Mouse (Mus musculus): ENCODE measurements around the gene Sytl3. TPM values are rescaled to one million over a fixed set of nuclear protein-coding genes. Genes with fewer than 3 reads are reported as not detected.

The Sytl3 gene
- polyA plus RNA-seq, 1 experiment from 2014 or later = 0.25 TPM

DNA sequence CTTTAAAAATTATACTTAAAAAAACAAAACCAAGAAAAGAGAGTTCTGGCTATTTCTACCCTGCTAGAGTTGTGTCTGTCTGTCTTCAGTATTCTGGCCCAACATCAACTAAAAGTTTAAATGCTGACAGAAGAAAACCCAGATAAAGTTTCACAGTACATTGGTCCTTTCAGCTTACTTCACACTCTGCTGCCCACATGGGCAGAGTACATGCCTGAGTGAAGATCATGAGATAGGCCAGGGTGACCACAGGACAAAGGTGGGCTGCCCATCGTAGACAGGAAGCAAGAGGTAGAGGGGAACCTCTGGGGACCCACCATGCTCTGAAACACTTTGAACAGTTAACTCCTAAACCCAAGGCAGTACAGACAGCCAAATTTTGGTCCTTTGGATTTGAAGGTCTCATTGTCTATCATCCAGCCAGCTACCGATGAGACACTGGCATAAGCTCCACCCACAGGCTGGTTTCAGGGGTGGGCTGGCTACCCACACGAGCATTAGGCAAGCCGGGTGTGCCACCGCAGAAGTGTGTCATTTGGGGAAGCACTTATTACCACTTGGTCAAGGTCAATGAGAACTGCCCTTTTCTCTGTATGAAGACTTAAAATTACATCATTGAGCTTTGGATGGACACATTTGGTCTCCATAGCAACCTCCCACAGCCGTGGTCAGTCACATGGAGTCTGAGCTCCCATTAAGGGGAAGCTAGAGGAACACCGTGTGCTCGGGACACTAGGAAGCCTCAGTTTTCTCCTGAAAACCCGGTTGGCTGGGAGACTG is 87.7 kb downstream of the Sytl3 start:
- H3K4me1 ChIP-seq = peaks cover 69% of the 10 kb centered on the region
- H3K36me3 ChIP-seq = peaks cover 54% of the 10 kb centered on the region
- no peaks in the 10 kb centered on the region for H3K9me3 ChIP-seq
- DNase-seq (ENCODE audit: low spot score) = no peak
- peak overlapping the region; percentile 79 for H3K27ac ChIP-seq
- no peaks in the 10 kb centered on the region for H3K27me3 ChIP-seq (ENCODE audit: insufficient read depth, poor library complexity, severe bottlenecking)
- 79% methylated on average over 9 of the region's 9 CpGs for WGBS
- no peak overlapping the region for H3K4me3 ChIP-seq

- peak; percentile 80 for DNase-seq (ENCODE audit: low spot score)
- Histone ChIP-seq H3K27me3 (ENCODE audit: insufficient read depth, poor library complexity, severe bottlenecking) (no peaks in the 10 kb centered on the region), H3K4me1 (peaks cover 69% of the 10 kb centered on the region), H3K27ac (peak overlapping the region; percentile 79), H3K4me3 (no peak overlapping the region), H3K36me3 (peaks cover 56% of the 10 kb centered on the region), H3K9me3 (no peaks in the 10 kb centered on the region)
- 38% methylated on average over 7 of the region's 7 CpGs for WGBS
Measured at GRCm38 (mm10) chr17:6747478-6747877, 88.6 kb downstream of the Sytl3 start.

- WGBS = 59% methylated on average over 17 of the region's 17 CpGs
- peak overlapping the region; percentile 79 for H3K27ac ChIP-seq
- H3K4me3 ChIP-seq = no peak overlapping the region
- H3K4me1 ChIP-seq = peaks cover 58% of the 10 kb centered on the region
- peaks cover 65% of the 10 kb centered on the region for H3K36me3 ChIP-seq
- DNase-seq (ENCODE audit: low spot score) = no peak
- H3K9me3 ChIP-seq = no peaks in the 10 kb centered on the region
- no peaks in the 10 kb centered on the region for H3K27me3 ChIP-seq (ENCODE audit: insufficient read depth, poor library complexity, severe bottlenecking)
Measured at GRCm38 (mm10) chr17:6748779-6749464, 90.0 kb downstream of the Sytl3 start.

DNA sequence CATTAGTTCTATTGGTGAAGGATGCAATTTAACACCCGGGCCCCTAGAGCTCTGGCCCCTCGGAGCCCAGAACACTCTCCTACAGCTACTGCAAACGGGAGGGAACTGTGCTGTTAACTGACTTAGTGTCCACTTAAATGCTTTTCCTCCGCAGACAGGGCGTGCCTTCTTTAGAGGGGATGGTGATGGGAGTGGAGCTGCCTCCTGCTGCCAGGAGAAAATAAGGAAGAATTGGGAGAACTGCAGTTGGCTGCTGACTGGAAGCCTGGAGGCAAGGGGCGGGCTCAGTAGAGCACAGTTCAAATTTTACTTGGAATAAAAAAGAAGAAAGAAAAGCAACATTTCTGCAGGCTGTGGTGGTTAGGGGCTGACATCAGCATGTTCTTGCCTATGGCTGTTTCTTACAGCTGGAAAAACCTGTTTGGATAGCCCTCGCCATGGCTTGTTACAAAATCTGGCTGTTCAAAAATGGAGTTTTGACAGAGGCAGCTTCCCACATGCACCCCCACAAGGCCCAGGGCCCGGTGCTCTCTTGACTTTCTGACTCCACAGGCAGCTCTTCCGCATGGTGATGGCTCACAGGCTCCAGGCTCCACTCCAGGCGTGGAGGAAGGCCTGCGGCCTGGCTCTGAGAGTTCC is 92.4 kb downstream of the Sytl3 start:
- H3K9me3 ChIP-seq = no peaks in the 10 kb centered on the region
- no peaks in the 10 kb centered on the region for H3K27me3 ChIP-seq (ENCODE audit: insufficient read depth, poor library complexity, severe bottlenecking)
- H3K4me1 ChIP-seq = peaks cover 64% of the 10 kb centered on the region
- H3K4me3 ChIP-seq = no peak overlapping the region
- WGBS = 64% methylated on average over 11 of the region's 11 CpGs
- DNase-seq (ENCODE audit: low spot score) = no peak
- peaks cover 67% of the 10 kb centered on the region for H3K36me3 ChIP-seq
- H3K27ac ChIP-seq = peak overlapping the region; percentile 79

GRCm38 (mm10) chr17:6752375-6752774 is 93.5 kb downstream of the Sytl3 start:
- Histone ChIP-seq H3K27me3 (ENCODE audit: insufficient read depth, poor library complexity, severe bottlenecking) (no peaks in the 10 kb centered on the region), H3K9me3 (no peaks in the 10 kb centered on the region), H3K36me3 (peaks cover 67% of the 10 kb centered on the region), H3K4me3 (0 out of 2 replicates have a peak overlapping the region, but pooled peaks have one; percentile 6), H3K27ac (peak overlapping the region; percentile 79; the same call in 1 of the 2 replicates), H3K4me1 (peaks cover 63% of the 10 kb centered on the region)
- no peak for DNase-seq (ENCODE audit: low spot score)
- WGBS = 32% methylated on average over 7 of the region's 7 CpGs

DNA sequence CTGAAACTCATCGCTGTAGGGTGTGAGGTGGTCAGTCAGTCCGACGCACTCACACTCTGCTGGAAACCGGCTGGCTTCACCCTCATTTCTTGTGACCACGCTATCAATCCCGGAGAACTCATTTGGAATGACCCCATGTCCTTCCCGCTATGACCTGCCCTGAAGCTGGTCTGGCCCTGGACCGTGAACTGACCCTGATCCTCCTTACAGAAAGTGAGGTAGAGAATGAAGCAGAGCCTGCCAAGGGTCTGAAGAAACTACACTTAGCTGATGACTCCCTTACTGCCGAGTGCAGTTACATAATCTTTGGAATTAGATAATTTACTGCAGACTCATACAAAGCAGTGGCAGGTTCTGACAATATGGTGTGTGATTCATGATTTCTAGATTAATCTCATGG is 96.3 kb downstream of the Sytl3 start:
- Histone ChIP-seq H3K4me3 (no peak overlapping the region), H3K4me1 (peaks cover 51% of the 10 kb centered on the region), H3K9me3 (no peaks in the 10 kb centered on the region), H3K27ac (no peak overlapping the region), H3K27me3 (ENCODE audit: insufficient read depth, poor library complexity, severe bottlenecking) (no peaks in the 10 kb centered on the region), H3K36me3 (peaks cover 70% of the 10 kb centered on the region)
- 80% methylated on average over 9 of the region's 9 CpGs for WGBS
- DNase-seq (ENCODE audit: low spot score) = no peak

DNA sequence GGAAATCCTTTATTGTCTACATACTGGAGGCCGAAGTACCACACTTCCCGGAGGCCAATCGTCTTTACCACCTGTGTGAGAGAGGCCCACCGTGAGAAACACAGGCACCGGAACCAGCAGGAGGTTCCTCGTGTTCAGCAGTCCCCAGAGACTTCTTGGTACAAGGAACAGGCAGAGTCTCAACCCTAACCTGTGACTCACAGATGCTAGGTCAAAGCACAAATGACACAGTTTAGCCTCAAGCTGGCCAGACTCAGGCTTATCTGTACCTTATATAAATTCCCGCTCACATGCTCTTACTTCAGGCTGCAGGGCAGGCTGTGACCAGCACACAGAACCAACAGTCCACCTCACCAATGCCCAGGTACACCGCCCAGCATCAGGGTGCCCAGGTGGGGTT is 97.0 kb downstream of the Sytl3 start:
- WGBS = 86% methylated on average over 8 of the region's 8 CpGs
- Histone ChIP-seq H3K36me3 (peaks cover 63% of the 10 kb centered on the region), H3K27ac (no peak overlapping the region), H3K27me3 (ENCODE audit: insufficient read depth, poor library complexity, severe bottlenecking) (no peaks in the 10 kb centered on the region), H3K4me3 (no peak overlapping the region), H3K4me1 (peaks cover 54% of the 10 kb centered on the region), H3K9me3 (no peaks in the 10 kb centered on the region)
- DNase-seq (ENCODE audit: low spot score) = no peak

DNA sequence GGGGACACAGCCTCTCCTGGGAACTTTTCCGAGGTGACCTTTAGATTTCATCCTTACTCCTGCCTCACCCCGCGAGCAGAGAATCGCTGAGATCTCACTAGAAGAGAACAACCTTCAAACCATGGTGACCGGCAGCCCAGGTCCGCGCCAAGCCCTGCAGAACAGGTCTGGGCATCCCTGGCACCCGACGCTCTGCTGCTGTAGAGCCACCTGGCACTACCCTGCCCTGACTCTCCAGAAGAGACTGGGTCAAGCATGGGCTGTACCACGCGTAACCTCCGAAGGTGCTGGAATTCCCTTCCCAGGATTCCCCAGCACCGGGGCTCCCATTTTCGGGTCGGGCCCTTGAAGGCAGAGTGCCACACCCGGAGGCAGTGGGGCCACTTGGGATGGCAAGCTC is 99.0 kb downstream of the Sytl3 start:
- no peak for DNase-seq (ENCODE audit: low spot score)
- H3K9me3 ChIP-seq = no peaks in the 10 kb centered on the region
- no peaks in the 10 kb centered on the region for H3K27me3 ChIP-seq (ENCODE audit: insufficient read depth, poor library complexity, severe bottlenecking)
- 94% methylated on average over 16 of the region's 16 CpGs for WGBS
- no peak overlapping the region for H3K4me3 ChIP-seq
- peaks cover 42% of the 10 kb centered on the region for H3K4me1 ChIP-seq
- H3K27ac ChIP-seq = peak overlapping the region; percentile 19; the same call in 1 of the 2 replicates
- peaks cover 47% of the 10 kb centered on the region for H3K36me3 ChIP-seq

- 85% methylated on average over 8 of the region's 8 CpGs for WGBS
- no peak for DNase-seq (ENCODE audit: low spot score)
- no peak overlapping the region for H3K27ac ChIP-seq
Measured at GRCm38 (mm10) chr17:6758845-6759244, 100.0 kb downstream of the Sytl3 start.

DNA sequence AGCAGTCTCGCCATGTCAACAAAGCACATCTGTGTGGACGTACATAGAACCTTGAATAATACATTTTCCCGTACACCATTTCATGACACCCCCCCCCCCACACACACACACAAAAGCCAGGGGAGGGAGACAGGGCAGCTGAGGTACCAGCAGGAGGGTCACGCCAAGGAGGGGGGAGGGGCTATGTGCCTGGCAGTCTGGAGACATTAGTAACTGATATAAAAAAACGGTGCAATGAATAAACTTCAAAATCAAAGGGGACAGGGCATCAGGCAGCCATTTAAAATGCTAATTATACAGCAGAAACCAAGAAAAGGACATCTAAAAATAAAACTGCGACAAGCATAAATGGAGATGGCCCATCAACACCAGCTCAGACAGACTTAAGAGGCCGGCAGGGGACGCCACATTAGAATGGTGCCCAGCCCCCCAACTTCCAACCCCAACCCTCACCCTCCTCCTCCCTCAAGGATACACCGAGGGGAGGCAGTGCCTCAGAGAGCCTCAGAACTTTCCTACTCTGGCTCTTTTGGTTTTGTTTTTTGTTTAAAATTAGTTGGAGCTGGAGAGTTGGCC is 100.9 kb downstream of the Sytl3 start:
- Histone ChIP-seq H3K27me3 (ENCODE audit: insufficient read depth, poor library complexity, severe bottlenecking) (no peaks in the 10 kb centered on the region), H3K36me3 (peaks cover 32% of the 10 kb centered on the region), H3K27ac (peak overlapping the region; percentile 16; the same call in 1 of the 2 replicates), H3K4me1 (peaks cover 58% of the 10 kb centered on the region), H3K9me3 (no peaks in the 10 kb centered on the region), H3K4me3 (no peak overlapping the region)
- DNase-seq (ENCODE audit: low spot score) = no peak
- WGBS = 54% methylated on average over 9 of the region's 9 CpGs

More at GRCm38 (mm10) chr17:6758845-6759244, 100.0 kb downstream of the Sytl3 start:
- Histone ChIP-seq H3K27me3 (ENCODE audit: insufficient read depth, poor library complexity, severe bottlenecking) (no peaks in the 10 kb centered on the region), H3K4me1 (peaks cover 51% of the 10 kb centered on the region), H3K4me3 (no peak overlapping the region), H3K36me3 (peaks cover 39% of the 10 kb centered on the region), H3K9me3 (no peaks in the 10 kb centered on the region)

DNA sequence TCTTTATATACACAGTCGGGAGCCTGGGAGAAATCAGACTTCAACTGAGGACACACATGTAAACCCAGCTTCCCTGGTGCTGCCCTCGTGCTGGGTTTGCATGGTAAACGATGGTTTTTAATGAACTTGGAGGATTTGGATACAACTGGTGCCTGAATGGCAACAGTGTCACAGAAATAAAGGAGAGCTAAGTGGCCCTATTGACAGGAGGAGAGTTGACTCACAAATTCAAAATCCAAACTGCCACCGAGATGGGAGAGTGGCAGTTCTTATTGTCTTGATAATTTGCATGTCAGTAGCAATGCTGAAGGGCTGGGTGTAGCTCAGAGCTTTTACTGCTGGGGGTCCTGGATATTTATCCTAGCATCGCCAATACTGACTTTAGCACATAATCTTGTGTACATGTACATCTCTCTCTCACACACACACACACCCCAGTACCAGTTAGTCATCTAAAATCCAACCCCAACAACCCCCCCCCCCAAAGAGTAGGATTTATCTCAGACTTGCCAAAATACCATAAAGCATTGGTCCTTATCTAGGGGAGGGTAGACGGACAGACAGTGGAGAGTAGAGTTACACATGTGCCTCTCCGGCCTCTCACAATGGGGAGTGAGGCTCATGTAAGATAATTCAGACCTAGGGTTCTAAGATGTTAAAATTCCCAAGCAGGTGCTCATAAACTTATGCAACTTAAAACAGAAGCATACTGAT is 104.8 kb downstream of the Sytl3 start:
- H3K9me3 ChIP-seq = no peaks in the 10 kb centered on the region
- peaks cover under 1% of the 10 kb centered on the region; the same call in 1 of the 2 replicates for H3K36me3 ChIP-seq
- peak overlapping the region; percentile 59; the same call in 1 of the 2 replicates for H3K27ac ChIP-seq
- peaks cover 73% of the 10 kb centered on the region for H3K4me1 ChIP-seq
- H3K27me3 ChIP-seq (ENCODE audit: insufficient read depth, poor library complexity, severe bottlenecking) = no peaks in the 10 kb centered on the region
- no peak for DNase-seq (ENCODE audit: low spot score)
- 56% methylated on average over 7 of the region's 7 CpGs for WGBS
- H3K4me3 ChIP-seq = no peak overlapping the region

DNA sequence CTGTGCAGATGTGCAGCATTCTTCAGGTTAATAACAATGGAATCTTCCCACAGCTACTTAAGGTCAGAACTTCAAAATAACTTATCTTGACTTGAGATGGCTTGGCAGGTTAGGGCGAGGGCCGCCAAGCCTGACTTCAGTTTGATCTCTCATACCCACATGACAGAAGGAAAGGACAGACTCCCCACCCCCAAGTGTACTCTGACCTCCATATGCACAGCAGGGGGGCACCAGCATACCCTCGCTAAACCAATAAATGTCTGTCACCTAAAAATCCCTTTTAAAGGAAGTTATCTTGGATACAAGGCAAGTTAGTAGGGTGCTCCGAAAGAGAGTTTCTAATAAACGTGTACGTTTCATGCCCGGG is 105.3 kb downstream of the Sytl3 start:
- H3K27ac ChIP-seq = peak overlapping the region; percentile 59

More for the DNA sequence above, 105.3 kb downstream of the Sytl3 start:
- Histone ChIP-seq H3K4me1 (peaks cover 77% of the 10 kb centered on the region), H3K27me3 (ENCODE audit: insufficient read depth, poor library complexity, severe bottlenecking) (no peaks in the 10 kb centered on the region), H3K9me3 (no peaks in the 10 kb centered on the region), H3K36me3 (no peaks in the 10 kb centered on the region), H3K4me3 (no peak overlapping the region)
- DNase-seq (ENCODE audit: low spot score) = no peak
- WGBS = 70% methylated on average over 7 of the region's 7 CpGs

All from heart, embryonic 10.5 days (tissue).